Mouse (Mus musculus): ENCODE data around the gene Rbm8a.

Gene Rbm8a

DNA sequence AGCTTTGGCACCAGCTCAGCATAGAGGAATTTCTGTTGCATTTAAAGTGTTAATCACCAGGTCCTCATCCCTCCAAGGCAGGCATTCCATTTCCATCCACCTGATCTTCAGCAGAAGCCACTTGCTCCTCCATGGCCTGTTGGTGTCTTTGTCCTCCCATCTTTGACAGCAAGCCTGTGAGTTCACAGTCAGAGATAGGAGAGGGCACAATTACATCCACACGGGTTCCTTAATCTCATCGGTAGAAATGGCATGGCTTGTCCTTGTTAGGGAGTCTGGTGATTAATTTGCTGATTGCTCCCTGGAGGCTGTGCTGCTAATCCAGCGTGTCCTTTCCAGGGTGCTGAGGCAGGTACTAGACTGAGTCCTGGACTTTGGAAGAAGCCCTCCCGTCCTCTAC is 43.8 kb downstream of the Rbm8a start:
- no peak for DNase-seq

DNA sequence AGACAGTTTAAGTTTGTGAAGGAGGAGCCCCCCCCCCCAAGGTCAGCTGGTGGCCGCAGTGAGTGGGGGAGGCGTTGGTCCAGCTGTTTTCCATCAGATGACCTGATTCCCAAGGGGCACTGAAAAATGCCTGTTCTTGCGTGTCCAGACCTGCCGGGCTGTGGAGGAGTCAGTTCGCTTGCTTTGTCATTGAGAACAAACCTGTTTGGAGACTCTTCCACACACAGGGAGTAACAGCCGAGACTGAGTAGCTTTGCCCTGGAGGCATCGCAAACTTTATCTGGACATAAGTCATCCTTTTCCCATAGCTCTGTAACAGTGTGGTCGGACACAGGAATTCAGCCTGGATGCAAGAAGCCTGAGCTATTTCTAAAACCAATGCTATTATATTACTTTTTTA is 44.7 kb downstream of the Rbm8a start:
- DNase-seq: no peak

DNA sequence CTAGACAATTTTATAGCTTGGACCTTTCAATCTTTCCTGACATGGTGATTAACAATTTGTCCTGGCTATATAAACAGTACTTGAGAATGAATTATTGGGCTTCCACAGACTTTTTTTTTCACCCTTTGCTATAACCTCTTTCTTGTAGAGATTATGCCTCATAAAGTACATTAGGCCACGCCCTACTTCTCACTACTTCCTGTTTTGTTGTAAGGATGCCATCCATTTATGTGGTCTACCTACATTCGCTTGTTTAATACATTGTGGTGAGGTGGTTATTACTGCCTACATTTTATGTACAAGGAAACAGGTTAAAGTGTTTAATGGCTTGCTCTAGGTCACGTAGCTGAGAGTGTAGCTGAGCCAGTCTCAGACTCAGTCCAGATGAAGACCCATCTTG is 45.4 kb downstream of the Rbm8a start:
- DNase-seq: no peak

DNA sequence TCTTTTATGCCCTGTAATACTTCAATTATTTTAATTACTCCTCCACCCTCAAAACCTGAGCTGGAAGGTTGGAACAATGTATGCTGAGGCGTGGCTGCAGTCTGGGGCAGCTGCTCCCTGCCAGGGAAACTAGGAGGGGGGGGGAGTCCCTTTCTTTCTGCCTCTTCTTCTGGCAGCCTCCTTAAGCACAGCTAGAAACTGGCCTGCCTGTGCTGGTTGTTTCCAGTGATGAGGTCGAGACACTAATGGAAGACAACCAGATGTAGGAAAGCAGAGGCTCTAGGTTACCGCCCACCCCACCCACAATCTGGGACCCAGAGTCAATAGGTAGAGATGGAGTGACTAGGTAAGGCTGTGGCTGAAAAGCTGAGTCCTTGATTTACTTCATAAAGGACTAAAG is 46.0 kb downstream of the Rbm8a start:
- DNase-seq: no peak

DNA sequence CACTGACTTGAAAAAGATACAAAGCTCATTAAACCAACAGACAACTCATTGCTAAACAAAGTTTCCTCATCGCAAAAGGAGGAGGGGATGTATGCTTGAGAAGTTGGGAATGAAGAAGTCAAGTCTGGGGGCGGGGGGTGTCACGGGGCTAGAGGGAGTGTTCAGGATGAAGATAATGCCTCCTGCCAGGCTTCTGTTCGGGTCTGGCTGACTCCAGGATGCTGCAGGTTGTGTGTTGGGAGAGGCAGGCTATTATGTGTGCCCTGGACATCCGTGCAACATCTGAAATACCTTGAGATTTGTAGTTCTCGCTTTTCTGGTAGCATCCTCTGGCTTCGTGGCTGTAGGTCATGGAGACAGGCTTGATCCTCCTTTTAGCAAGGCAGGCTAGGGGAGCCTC is 48.7 kb downstream of the Rbm8a start:
- DNase-seq: no peak

DNA sequence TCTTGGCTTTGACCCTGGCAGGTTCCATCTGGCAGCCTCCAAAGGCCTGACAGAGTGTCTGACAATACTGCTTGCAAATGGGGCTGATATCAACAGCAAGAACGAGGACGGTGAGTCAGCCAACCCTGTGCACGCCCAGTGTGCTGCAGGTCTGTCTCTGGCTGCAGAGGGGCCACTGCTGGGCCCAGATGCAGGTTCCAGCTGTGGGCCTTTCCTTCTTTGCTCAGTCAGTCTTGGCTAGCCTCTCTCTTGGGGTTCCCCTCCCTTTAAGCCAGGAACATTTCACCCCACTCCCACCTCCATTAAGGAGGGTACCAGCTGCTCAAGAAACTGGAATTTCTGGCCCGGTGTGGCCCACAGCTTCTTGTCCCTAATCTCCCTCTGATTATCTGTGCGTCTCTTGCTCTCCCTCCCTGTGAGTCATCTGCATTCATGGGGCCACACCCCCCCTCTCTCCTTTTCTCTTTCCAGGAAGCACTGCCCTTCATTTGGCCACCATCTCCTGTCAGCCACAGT is 49.5 kb downstream of the Rbm8a start:
- DNase-seq: no peak

DNA sequence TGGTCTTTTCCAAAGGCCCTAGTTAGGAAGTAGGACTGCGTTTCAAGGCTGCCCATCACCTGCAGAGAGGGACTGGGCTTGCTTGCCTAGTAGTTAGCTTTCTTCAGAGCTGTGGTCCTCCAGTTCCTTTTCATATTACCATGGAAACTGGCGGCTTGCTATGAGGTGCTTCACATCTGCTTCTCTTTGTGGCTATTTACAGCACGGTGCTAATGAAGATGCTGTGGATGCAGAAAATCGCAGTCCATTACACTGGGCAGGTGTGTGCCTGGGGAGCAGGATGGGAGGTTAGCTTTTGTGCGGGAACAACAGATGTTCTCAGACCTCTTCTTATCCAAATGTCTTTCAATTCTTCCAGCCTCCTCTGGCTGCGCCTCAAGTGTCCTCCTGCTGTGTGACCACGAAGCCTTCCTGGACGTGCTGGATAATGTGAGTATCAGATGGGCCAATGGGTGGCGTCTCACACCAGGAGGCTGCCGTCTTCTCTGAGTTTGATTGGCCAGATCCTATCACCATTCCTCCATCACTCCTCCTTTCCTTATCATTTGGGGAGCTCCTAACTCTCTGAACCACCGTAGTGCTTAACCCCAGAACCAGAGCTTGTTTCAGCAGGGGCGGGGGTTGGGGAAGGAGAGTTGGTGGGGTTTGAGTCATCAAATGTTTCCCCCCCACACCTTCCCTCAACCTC is 50.7 kb downstream of the Rbm8a start:
- no peak for DNase-seq
